Mouse (Mus musculus) T-helper 17 cell (primary cell): ENCODE data around the gene Megf11.
"Not testable (repeated sequence)": the region's sequence is repeated elsewhere in the genome, so short reads cannot be mapped to it uniquely, and the experiment has no call there.

Experiments
- in situ Hi-C, 2 experiments: fragments of 300-600 bp; cut with MboI, MseI; formaldehyde crosslinking; loops; 1 replicate in 1 of 2; 2 replicates in 1 of 2; pipeline ENCODE4 v1.15.1; 2025; ENCODE audit warnings: high pct_unique_total_duplicates in 2 of 2

The Megf11 gene

DNA sequence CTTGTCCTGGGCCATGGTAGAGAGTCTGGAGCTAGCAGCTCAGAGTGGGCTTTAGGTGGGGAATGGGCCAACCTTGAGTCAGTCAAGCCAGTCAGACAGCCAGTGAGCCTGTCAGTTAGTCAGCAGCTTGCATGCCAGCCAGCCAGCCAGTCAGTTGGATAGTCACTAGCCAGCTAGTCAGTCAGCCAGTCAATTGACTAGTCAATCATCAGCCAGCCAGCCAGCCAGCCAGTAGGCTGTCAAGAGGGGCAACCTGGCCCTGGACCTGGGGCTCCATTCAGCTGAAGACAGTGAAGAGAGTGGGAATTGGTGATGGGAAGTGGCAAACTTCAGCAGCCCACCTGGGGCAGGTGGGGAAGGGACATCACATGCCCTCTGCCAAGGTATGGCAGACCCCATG is 77.4 kb downstream of the Megf11 start:
- in situ Hi-C loops: no loop called here

DNA sequence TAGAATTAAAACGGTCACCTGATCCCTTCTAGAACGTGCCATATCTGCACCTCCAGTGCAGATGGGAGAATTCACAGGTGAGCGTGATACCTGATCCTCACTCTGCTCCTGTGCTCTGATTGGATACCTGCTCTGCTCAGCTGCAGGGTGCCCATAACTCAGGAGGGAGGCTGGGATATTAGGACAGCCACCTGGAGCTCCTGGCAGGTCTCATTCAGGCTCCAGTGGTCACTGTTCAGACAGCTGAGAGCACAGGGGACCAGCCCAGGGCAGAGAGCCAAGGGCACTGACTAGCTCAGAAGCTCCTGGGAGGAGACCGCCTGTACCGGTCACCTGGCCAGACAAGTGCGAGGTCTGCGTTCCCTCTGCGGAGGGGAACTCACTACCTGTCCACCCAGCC is 80.7 kb downstream of the Megf11 start:
- in situ Hi-C loops: no loop called here

DNA sequence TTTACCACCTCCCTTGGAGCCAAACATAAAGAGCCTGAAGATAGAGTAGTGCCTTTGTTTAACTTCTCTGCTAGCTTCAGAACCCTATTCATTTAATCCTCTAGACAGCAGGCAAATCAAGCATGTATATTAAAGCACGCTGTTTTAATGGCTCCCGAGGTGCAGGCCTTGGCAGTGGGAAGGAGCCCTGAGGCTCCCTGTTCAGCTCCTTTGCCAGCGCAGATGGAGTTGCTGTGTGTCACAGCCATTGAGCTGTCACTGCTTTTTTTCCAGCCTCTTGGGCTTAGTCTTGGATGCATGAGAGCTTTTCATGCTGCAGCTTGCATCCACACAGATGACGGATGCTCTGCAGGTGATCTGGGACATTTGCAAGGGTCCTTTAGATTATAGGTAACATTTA is 81.1 kb downstream of the Megf11 start:
- in situ Hi-C loops: no loop called here

DNA sequence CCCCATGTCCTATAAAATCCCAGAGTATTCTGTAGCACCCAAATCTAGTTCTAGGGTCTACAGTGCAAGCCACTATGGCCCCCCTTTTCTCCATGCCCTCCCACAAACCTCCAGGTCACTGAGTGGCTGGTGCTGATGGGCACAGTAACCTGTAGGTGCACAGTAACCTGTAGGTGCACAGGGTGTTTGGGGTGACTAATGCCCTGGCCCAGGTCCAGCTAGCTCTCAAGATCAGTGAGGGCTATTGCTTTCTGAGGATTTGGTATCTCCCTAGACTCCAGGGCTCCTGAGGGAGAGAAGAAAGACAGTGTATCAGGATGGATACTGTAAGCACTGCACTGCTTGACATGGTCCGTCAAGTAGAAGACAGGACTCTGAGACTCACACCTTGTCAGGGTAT is 85.4 kb downstream of the Megf11 start:
- in situ Hi-C loops: no loop called here

DNA sequence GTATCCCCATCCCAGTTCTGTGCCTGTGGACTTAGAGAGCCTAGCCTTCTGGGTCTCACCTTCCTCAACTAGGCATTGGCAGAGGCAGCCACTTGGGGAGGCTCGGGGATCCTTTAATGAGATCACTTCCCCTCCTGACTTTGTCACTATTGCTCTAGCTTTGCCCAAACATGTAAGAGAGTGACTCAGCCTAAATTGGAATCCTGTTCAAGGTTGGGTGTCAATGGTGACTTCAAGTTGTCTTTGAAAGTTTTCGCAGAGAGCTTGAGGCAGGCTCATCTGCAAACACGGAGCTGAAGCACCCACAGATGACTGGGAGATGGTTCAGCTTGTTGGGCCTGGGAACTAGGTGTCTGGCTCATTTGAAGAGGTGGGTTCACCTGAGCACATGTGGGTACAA is 85.9 kb downstream of the Megf11 start:
- in situ Hi-C loops: no loop called here

DNA sequence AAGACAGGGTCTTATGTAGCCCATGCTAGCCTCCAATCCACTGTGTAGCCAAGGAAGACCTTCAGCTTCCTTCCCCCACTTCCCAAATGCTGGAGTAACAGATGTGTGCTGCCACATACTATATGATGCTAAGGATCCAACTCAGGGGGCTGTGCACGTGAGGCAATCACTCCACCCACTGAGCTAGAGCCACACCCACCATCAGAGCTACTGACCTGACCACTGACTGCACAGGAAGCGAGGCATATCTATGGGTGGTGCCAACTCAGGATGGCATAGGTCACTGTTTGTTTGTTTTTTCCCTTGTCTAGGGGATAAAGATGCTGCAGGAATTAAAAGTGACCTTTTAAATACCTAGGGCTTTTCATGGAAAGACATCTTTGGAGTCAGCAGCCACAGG is 86.7 kb downstream of the Megf11 start:
- in situ Hi-C loops: no loop called here

DNA sequence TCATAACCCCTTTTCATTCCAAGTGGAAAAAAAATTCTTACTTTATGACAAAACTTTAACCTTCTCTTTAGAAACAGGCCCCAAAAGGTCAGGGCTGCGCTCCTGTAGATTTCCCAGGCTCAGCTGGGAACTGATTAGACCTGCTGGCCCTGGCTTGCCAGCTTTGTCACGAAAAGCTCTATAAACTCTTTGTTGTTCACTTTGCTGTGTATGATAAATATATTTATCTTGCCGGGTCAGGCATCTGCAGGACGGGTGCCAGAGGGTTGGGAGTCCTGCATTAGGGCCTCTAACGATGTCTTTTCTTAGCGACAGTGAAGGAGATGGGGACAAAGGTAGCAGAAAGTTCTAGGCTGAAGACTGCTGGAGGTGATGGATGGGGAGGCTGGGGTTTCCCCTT is 87.3 kb downstream of the Megf11 start:
- in situ Hi-C loops: no loop called here

DNA sequence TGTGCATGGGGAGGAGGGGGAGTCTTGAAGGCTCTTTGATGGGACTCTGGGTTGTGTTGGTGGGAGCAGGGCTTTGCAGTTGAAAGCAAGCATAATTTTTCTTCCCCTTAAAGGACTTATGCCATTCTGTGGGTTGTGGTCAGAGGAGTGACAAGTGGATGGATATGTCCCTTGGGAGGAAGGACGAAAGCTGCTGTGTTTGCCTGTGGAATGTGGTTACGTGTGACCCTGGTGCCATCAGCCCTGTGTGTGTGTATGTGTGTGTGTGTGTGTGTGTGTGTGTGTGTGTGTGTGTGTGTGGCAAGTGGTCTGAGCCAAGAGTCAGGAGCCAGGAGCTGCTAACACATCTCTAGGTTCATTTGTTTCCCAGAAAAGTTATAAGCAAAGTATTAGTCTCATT is 87.7 kb downstream of the Megf11 start:
- in situ Hi-C loops: no loop called here

DNA sequence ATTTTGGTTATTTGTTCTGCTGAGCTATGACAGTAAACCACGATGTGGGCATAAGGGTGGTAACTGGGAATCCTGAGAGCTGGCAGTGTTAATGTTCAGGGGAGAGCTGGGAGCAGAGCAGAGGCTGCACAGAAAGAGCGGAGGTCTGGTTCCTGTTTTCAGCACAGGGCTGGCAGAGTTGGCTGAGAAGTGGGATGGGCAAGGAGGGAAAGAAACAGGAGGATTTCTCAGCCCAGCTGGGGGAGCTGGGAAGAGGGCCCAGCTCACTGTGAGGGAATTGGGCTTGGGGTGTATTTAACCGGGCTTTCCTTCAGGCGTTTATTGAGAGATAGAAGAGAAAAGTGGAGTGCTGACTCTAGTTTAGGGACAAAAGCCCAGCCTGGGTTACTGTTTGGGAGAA is 88.3 kb downstream of the Megf11 start:
- in situ Hi-C loops: no loop called here

DNA sequence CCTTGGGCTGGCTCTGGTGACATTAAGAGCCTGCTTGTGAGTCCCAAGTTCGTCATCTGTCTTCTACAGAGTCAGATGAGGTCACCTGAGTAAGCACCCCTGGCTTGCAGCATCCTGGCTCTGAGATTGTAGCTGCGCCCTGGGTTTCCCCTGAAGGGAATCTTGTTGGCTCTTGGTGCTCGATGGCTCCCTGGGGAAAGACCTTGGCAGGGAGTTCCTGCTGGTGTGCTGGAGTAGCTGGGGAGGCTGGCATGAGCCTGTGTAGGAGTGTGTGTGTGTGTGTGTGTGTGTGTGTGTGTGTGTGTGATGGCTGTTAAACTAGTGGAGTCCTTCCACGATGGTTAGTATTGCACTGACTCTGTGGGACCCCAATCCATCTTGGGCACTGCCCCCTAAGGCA is 88.7 kb downstream of the Megf11 start:
- in situ Hi-C loops: no loop called here

DNA sequence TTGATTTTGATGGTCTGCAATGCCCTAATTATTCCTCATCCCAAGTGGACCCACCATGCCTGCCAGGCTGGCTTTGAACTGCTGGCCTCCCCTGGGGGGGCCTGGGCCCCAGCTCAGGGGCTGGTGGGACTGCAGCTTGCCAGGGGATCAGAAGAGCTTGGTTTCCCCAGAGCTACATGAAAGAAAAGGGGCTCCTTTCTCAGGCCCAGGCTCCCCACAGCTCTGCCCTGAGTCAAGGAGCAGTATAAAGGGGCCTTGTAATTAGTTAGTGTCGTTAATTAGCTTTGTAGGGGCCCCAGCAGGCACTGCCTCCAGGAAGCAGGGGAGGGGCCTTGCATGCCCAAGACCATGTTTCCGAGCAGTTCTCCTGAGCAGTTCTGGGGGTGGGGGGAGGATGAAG is 90.5 kb downstream of the Megf11 start:
- in situ Hi-C loops: no loop called here

DNA sequence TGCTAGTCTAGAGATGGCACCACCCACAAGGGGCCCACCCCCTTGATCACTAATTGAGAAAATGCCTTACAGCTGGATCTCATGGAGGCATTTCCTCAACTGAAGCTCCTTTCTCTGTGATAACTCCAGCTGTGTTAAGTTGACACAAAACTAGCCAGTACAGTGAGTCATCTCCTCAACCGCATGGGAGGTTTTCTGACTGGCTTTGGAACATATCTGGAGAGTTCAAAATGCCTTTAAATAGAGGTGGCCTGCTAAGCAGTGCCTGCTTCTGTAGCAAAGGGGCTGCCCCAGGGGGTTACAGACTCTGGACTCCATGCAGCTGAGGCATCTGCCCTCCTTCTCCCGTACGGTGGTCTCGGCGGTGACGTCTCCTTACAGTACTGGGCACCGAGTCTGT is 92.0 kb downstream of the Megf11 start:
- in situ Hi-C loops: not testable (repeated sequence)

DNA sequence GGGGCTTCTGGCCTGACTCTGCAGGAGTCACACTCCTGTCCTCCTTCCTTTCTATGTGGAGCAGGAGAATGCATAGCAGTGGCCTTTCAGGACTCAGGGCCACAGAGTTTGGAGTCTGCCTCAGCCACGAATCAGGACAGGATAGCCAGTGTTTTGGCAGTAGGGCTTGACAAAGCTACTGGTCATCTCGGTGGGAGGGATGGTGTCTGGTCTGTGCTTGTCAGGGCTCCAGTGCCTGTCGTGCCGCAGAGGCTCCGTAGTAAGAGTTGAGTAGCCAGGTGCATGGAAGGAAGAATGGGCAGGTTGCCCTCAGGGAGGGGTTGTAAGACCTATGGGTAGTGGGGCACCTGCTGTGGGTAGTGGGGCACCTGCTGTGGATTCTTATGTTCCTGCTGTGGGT is 96.7 kb downstream of the Megf11 start:
- in situ Hi-C loops: no loop called here

DNA sequence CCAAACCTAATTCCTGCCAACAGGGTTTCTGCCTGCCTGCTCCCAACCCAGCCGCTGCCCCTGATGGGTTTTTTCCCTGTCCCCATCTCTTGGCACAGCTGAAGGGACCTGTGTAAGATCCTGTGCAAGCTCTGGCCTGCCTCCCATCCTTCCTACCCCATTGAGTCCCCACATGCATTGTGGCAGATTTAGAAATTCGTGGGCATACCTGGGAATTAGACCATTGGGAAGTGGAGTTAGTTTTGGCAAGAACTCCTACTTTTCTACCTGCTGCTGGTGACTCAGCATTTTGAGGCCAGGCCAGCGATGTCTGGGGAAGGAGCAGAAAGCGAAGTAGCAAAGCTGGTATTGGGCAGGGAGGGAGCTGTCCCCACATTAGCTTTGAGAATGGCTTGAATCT is 102.0 kb downstream of the Megf11 start:
- in situ Hi-C loops: no loop called here

DNA sequence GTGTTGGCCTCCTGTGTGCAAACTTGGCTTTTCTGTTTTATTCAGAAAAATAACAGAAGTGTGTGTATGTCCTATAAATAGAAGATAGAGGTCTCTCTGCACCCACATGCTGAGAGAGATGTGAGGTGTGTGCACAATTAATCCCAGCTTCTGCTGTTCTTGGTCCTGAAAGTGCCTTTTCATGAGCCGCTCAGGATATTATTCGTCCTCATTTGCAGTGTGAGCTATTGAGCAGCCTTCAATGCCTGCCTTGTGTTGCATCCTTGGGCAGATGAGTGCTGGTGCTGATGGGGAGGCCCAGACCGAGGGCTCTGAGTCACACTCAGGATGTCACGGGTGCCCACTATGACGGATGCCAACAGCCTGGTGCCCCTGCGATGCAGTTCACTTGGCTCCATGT is 109.2 kb downstream of the Megf11 start:
- in situ Hi-C loops: no loop called here

DNA sequence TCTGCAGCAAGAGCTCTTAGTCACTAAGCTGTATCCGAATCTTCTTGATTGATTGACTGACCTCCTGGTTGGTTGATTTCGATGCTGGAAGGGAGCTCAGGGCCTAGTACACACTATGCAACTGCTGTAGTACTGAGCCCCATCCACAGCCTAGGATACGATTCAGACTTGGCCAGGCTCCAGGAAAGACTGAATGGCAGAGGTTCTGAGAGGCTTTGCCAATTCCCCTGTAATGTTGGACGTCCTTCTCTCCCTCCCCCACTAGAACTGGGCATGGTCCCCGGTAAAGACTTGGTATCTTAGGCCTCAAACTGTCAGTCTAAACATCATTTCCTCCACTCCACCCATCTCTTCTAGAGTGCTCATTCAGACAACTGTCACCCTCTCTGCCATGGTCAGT is 113.5 kb downstream of the Megf11 start:
- in situ Hi-C loops: no loop called here

DNA sequence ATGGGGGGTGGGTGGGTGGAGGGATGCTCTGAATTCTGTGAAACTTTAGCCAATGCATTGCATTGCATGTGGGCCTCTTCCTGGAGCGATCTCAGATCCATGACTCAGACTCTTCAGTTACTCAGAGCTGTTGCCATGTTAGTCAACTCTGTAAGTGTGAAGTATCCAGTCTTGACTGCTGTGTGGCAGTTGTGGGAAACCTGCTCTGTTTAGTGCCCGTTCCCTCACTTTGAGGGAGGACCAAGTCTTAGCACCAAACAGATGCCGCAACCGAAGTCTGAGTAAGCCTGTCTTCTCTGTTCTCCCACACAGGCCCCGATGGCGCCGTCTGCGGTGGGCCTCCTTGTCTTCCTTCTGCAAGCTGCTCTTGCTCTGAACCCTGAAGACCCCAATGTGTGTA is 115.8 kb downstream of the Megf11 start:
- in situ Hi-C loops: no loop called here

DNA sequence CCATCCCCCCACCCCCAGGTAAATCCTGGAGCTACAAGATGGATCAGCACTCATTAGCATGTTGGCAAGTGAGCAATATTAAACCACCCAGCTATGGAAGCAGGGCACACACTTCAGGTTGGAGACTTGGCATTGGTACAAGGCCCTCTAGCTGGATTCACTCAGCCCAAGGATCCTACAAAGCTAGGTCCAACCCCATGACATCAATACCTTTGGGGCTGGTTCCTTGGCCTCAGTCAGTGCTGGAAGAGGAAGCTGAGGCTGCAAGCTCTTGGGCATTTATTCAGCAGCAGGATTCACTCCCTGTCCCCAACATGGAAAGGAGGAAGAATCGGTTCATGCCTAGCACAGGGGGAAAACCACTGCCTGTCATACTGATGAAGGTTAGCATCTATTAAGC is 118.6 kb downstream of the Megf11 start:
- in situ Hi-C loops: no loop called here

DNA sequence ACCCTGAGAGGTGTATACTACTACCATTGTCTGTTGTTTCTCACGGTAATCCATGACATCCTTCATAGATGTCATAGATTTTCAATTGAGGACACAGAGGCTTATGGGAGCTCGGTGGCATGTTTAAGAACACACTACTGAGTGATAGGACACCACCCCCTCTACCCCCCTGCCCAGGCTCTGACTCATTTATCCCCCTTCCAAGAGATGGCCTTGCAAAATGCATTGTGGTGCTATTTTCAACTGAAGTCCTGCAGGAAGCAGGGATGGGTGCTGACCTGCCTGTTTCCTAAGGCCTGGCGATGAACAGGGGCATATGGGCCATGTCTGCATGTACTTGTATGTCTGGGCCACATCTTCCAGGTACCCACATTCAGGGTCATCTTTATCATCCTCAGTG is 119.0 kb downstream of the Megf11 start:
- in situ Hi-C loops: no loop called here

DNA sequence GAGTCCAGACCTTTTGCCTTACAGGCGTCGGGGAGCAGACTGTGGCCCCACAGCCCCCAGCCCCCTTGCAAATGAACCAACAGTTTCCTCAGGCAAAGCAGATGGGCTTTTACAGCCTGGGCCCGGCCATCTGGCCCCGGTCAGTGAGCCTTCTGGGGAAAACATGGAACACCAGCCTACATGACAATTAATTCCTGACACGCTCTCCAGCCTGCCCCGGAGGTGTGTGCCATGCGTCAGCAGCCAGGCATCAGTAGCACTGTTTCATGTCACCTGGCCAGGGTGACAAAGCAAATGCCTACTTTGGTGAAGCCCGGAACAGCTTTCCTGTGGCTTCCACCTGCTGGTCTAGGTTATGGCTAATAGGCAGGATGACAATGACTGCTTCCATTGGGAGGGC is 119.5 kb downstream of the Megf11 start:
- in situ Hi-C loops: no loop called here

DNA sequence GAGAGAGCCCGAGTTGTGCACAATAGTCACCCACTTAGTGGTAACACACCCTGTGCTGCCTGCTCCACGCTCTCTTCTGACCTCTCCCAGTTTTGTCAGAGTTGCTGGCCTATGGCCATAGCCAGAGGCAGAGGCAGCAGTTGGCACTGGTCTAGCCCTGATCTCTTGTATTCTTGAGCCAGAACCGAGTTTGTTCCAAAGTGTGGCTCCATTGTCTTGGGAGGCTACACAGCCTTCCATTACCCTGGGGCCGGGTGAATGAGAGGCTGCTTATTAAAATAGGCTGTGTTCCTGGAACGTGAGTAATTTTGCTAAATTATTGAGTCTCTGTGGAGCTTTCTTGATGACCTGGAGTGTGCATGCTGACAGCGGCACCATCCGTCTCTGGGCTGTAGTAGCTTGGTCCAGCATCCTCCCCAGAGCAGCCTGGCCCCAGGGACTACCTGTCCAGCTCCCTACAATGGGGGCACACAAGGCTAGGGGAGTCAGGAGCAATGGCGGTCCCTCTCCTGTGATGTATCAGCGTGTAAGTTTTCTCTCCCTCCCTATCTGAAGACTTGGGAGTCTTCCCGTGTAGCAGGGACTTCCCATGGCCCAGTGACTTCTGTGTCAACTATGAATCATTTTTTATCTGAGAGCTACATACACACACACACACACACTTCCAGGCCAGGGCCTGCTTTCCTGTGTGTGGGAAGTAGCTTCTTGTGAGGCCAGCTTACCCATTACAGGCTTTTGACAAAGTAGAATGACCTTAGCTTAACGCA is 121.2 kb downstream of the Megf11 start:
- in situ Hi-C loops: no loop called here

DNA sequence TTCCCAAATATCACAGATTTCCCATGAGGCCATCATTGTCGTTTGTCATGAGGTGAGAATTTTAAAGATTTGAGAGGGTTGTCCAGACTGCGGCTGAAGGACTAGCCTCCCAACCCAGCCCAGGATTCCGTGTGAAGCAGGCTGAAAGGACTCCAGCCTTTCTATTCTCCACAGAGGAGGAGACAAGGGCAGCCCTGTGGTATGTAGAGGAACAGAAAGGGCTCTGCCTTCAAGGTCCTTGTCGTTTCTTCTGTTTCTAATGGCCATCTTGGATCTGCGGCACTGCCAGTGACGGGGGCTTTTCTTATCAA is 121.7 kb downstream of the Megf11 start:
- in situ Hi-C loops: no loop called here

DNA sequence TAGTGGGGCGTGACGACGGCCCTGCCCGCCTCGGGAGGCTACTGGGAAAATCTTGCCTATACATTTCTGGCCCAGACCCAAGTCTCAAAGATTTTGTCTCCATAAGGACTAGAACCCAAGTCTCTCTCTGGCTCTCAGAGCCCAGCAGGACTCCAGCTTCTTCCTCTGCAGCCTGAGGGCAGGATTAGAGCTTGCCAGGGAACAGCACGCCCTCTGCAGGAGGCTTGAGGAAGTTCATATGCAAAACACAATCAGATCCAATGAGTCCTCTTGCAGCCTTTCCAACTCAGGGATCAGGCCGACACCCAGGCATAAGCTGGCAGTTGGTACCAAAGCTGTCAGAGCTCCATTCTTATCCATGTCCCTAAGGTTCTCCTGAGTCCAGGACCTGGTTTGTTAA is 122.6 kb downstream of the Megf11 start:
- in situ Hi-C loops: no loop called here

DNA sequence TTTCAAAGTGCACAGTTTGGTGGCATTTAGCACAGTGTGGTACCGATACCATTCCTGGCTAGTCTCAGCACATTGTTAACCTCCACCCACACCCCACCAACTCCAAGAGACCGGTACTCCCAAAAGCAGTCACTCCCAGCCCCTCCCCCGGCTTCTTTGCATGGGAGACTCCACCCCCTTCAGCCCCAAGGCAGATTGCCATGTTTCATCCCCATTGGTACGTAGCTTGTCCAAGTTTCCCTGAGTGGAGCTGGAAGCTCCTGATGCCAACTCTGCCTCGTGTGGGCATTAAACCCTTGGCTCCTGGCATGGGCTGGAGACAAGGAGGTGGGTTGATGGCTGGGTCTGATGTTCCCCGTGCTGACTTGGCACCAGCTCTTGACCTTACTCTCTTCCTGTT is 129.4 kb downstream of the Megf11 start:
- in situ Hi-C loops: no loop called here
